Mouse (Mus musculus) intestine, embryonic 16.5 days (tissue): ENCODE results near the gene Tbx4. TPM values are rescaled to one million over a fixed set of nuclear protein-coding genes. Genes with fewer than 3 reads are reported as not detected.
A peak's percentile ranks its signal among the peaks of the same experiment; 100 is the strongest.

ENCODE experiments used
- ATAC-seq: fragments of 200-750 bp; cut with Nextera tagmentation; 2 replicates; pipeline ENCODE4 v1.8.0; 2017; ENCODE audit warnings: moderate TSS enrichment, moderate library complexity
- H3K27ac ChIP-seq: fragments of 300-500 bp; sonication (generic); 2 replicates; pipeline ENCODE4 v1.5.1; 2014; ENCODE audit warnings: mild to moderate bottlenecking, low read length
- H3K27me3 ChIP-seq: fragments of 300-500 bp; sonication (generic); replicated peaks from 2 replicates; pipeline ENCODE4 v1.6.1; 2014; ENCODE audit warnings: low read length, control low read depth, mixed read lengths; ENCODE audit not compliant: control insufficient read depth, insufficient read depth
- H3K36me3 ChIP-seq: fragments of 300-500 bp; sonication (generic); 2 replicates; pipeline ENCODE4 v1.6.1; 2014; ENCODE audit warnings: low read length, control low read depth; ENCODE audit not compliant: control insufficient read depth, insufficient read depth
- H3K4me1 ChIP-seq: fragments of 300-500 bp; sonication (generic); 2 replicates; pipeline ENCODE4 v1.6.1; 2014; ENCODE audit warnings: low read length, control low read depth, mixed read lengths; ENCODE audit not compliant: control insufficient read depth, insufficient read depth
- H3K4me2 ChIP-seq: fragments of 300-500 bp; sonication (generic); 2 replicates; pipeline ENCODE4 v1.6.1; 2014; ENCODE audit warnings: low read depth, low read length, control low read depth
- H3K4me3 ChIP-seq: fragments of 300-500 bp; sonication (generic); 2 replicates; pipeline ENCODE4 v1.5.1; 2014; ENCODE audit warnings: mild to moderate bottlenecking, low read length
- H3K9ac ChIP-seq: fragments of 300-500 bp; sonication (generic); 2 replicates; pipeline ENCODE4 v1.6.1; 2014; ENCODE audit warnings: low read depth, low read length
- H3K9me3 ChIP-seq: fragments of 300-500 bp; sonication (generic); 2 replicates; pipeline ENCODE4 v1.6.1; 2016; ENCODE audit warnings: low read length, control low read depth; ENCODE audit not compliant: control insufficient read depth
- WGBS: fragments of 180-500 bp; shearing (Covaris S2); extraction: QIAGEN DNeasy Blood & Tissue Kit; methylation state at CpG from one replicate; pipeline ENCODE4 v1.1.7; 2014; 5-methylcytosine and 5-hydroxymethylcytosine counted together
- polyA plus RNA-seq: library from polyadenylated mRNA; unstranded; fragments of >200 nt; fragmentation: Nextera tagmentation; extraction: Ambion mirVana; gene quantifications from 2 replicates; pipeline ENCODE4 v1.2.1, GENCODE M21; 2015

The Tbx4 gene
- polyA plus RNA-seq, 1 experiment from 2014 or later = not detected

- Histone ChIP-seq H3K9ac (no peak overlapping the region), H3K4me3 (no peak overlapping the region), H3K36me3 (no peaks in the 10 kb centered on the region), H3K4me2 (no peak overlapping the region), H3K27me3 (no peaks in the 10 kb centered on the region; the same call in 1 of the 2 replicates), H3K9me3 (no peaks in the 10 kb centered on the region), H3K27ac (no peak overlapping the region), H3K4me1 (no peaks in the 10 kb centered on the region)
- WGBS = 57% methylated on average over 12 of the region's 12 CpGs
- no peak for ATAC-seq
Observed at GRCm38 (mm10) chr11:85917091-85917992, 31.1 kb downstream of the Tbx4 start.

- Histone ChIP-seq H3K9ac (no peak overlapping the region), H3K9me3 (no peaks in the 10 kb centered on the region), H3K36me3 (no peaks in the 10 kb centered on the region), H3K4me1 (no peaks in the 10 kb centered on the region), H3K27ac (no peak overlapping the region), H3K4me3 (no peak overlapping the region), H3K27me3 (peaks cover 2% of the 10 kb centered on the region; the same call in 1 of the 2 replicates), H3K4me2 (no peak overlapping the region)
- 31% methylated on average over 11 of the region's 11 CpGs for WGBS
- no peak for ATAC-seq
Observed at GRCm38 (mm10) chr11:85917993-85918325, 31.7 kb downstream of the Tbx4 start.

- Histone ChIP-seq H3K9me3 (no peaks in the 10 kb centered on the region), H3K4me1 (no peaks in the 10 kb centered on the region), H3K36me3 (no peaks in the 10 kb centered on the region), H3K27ac (no peak overlapping the region), H3K4me2 (no peak overlapping the region), H3K9ac (no peak overlapping the region), H3K27me3 (peaks cover 2% of the 10 kb centered on the region; the same call in 1 of the 2 replicates), H3K4me3 (no peak overlapping the region)
- ATAC-seq = no peak
- 45% methylated on average over 10 of the region's 10 CpGs for WGBS
Observed at GRCm38 (mm10) chr11:85918388-85918940, 32.2 kb downstream of the Tbx4 start.

- peak overlapping the region; percentile 20 for H3K4me3 ChIP-seq
- H3K9ac ChIP-seq = no peak overlapping the region
- no peaks in the 10 kb centered on the region for H3K36me3 ChIP-seq
- peaks cover 28% of the 10 kb centered on the region for H3K27me3 ChIP-seq
- peaks cover 11% of the 10 kb centered on the region for H3K4me1 ChIP-seq
- H3K9me3 ChIP-seq = no peaks in the 10 kb centered on the region
- no peak overlapping the region for H3K27ac ChIP-seq
- 10% methylated on average over 19 of the region's 19 CpGs for WGBS
- H3K4me2 ChIP-seq = peak overlapping the region; percentile 39
- no peak for ATAC-seq
Observed at GRCm38 (mm10) chr11:85925294-85925743, 39.1 kb downstream of the Tbx4 start.

GRCm38 (mm10) chr11:85926287-85926764, 40.1 kb downstream of the Tbx4 start:
- ATAC-seq = no peak
- no peaks in the 10 kb centered on the region for H3K36me3 ChIP-seq
- H3K27ac ChIP-seq = no peak overlapping the region
- H3K4me3 ChIP-seq = peak overlapping the region; percentile 4; the same call in 1 of the 2 replicates
- 9% methylated on average over 16 of the region's 16 CpGs for WGBS
- no peaks in the 10 kb centered on the region for H3K9me3 ChIP-seq
- H3K4me2 ChIP-seq = peak overlapping the region; percentile 14
- H3K27me3 ChIP-seq = peaks cover 28% of the 10 kb centered on the region
- no peak overlapping the region for H3K9ac ChIP-seq
- peaks cover 11% of the 10 kb centered on the region for H3K4me1 ChIP-seq

GRCm38 (mm10) chr11:85928106-85928505, 41.9 kb downstream of the Tbx4 start:
- Histone ChIP-seq H3K27ac (no peak overlapping the region), H3K9me3 (no peaks in the 10 kb centered on the region), H3K36me3 (no peaks in the 10 kb centered on the region), H3K27me3 (peaks cover 25% of the 10 kb centered on the region), H3K4me2 (no peak overlapping the region), H3K4me3 (no peak overlapping the region), H3K9ac (no peak overlapping the region), H3K4me1 (peaks cover 11% of the 10 kb centered on the region)
- WGBS = 71% methylated on average over 4 of the region's 4 CpGs
- ATAC-seq = no peak

- Histone ChIP-seq H3K27ac (no peak overlapping the region), H3K4me3 (no peak overlapping the region), H3K9me3 (no peaks in the 10 kb centered on the region), H3K4me2 (no peak overlapping the region), H3K27me3 (peaks cover 15% of the 10 kb centered on the region), H3K9ac (no peak overlapping the region), H3K4me1 (peaks cover 11% of the 10 kb centered on the region), H3K36me3 (no peaks in the 10 kb centered on the region)
- WGBS = 85% methylated on average over 6 of the region's 6 CpGs
- ATAC-seq = no peak
Observed at GRCm38 (mm10) chr11:85929651-85930050, 43.4 kb downstream of the Tbx4 start.

GRCm38 (mm10) chr11:85941785-85942570, 55.8 kb downstream of the Tbx4 start:
- Histone ChIP-seq H3K9me3 (no peaks in the 10 kb centered on the region), H3K4me2 (no peak overlapping the region), H3K27me3 (no peaks in the 10 kb centered on the region), H3K9ac (peak overlapping the region; percentile 22; the same call in 1 of the 2 replicates), H3K4me1 (peaks cover 5% of the 10 kb centered on the region), H3K27ac (no peak overlapping the region), H3K36me3 (no peaks in the 10 kb centered on the region), H3K4me3 (no peak overlapping the region)
- 37% methylated on average over 7 of the region's 7 CpGs for WGBS
- no peak for ATAC-seq

GRCm38 (mm10) chr11:85948765-85949164, 62.5 kb downstream of the Tbx4 start:
- Histone ChIP-seq H3K27ac (no peak overlapping the region), H3K4me1 (no peaks in the 10 kb centered on the region), H3K4me3 (no peak overlapping the region), H3K27me3 (no peaks in the 10 kb centered on the region), H3K9me3 (no peaks in the 10 kb centered on the region), H3K9ac (no peak overlapping the region), H3K4me2 (no peak overlapping the region), H3K36me3 (no peaks in the 10 kb centered on the region)
- no peak for ATAC-seq
- 84% methylated on average over 10 of the region's 10 CpGs for WGBS
